Mouse (Mus musculus): ENCODE results near the gene Tbc1d19.

Tbc1d19 gene

DNA sequence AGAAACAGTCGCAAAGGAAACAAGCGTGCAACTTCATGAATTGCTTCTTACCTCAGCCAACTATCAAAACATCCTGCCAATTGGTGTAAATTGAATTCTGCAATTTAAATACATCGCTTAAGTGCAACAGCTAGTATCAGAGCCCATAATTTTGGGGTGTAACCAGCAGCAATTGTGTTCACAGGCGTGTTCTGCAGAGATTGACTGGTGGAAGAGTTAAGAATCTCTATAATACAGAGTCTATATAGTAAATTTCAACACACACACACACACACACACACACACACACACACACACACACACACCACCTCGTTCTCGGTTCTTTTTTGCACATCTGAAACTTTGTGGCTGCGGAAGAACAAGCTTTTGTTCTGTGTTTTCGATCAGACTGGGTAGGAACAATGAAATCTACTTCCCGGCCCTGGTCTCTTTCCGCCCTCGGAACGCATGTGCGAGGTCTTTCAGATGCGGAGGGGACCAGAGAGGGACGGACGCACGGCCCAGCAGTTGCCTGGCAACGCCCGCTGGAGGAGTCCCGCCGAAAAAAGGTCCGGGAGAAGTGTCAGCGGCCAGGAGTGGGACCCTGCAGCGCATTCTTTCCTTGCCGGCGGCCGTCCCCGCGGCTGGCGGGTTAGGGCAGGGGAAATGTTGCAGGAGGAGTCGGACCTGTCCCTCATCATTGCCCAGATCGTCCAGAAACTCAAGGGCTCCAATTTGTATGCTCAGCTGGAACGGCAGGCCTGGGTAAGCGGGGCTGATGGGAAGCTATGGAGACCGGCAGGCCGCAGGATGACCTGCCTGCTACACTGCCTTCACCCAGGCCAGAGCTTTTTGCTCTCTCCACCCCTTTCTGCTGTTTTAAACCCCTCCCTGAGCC is at the start of gene Tbc1d19:
Gene Tbc1d19 (plus strand): TSS at position 492 of the 877 bp plus-strand sequence.
- DNase-seq: peak; percentile 90 to 93

DNA sequence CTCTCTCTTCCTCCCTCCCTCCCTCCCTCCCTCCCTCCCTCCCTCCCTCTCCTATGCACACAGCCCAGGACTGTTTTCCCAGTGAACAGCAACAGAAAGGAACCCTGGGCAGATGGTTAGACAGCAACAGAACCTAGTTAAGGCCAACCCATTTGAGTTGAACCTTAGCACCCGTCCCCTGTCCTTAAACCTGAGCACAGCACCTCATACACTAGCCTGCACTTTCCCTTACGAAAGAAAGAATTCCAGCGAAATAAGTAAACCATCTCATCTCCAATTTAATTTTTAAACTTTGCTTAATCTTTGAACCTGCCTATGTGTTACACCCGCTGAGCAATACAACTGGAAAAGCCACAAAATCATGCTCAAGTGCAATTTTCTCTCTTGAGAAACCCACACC is 49.5 kb upstream of the Tbc1d19 start:
- DNase-seq: peak in 1 of 2 experiments; percentile 7

DNA sequence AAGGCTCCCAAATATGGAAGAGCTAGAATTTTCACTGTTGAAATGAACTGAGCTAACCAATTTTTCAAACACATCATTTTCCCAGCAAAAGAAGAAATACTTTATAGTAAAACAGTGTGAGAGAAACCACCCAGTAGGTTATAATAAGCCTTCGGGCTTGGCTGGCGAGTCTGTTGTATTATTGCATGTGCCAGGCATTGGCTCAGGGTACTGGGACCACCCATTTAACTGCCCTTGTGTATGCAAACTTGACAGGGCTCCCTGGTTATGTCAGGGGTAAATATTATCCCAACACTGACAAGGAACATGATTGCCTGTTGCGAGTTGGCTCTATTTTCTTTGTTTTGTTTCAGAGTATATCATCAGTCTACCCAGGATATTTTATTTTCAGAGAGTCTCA is 48.5 kb upstream of the Tbc1d19 start:
- no peak for DNase-seq

DNA sequence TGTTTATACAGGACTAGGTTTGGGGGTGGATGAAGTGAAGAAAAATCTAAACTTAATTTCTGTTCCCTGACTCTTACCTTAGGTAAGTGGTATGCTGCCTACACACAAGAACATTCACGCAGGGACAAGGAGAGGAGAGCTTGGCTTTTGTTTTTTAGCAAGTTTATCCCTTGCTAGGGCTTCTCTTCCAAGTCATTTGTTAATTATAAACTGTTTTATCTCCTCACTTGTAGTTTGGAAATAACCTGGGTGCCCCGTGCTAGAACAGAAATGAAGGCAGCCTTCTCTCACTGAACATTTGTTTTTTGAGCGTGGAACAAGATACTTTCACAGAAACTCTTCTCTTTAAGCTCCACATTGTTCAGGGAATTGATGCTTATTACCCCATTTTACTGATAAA is 48.1 kb upstream of the Tbc1d19 start:
- no peak for DNase-seq

DNA sequence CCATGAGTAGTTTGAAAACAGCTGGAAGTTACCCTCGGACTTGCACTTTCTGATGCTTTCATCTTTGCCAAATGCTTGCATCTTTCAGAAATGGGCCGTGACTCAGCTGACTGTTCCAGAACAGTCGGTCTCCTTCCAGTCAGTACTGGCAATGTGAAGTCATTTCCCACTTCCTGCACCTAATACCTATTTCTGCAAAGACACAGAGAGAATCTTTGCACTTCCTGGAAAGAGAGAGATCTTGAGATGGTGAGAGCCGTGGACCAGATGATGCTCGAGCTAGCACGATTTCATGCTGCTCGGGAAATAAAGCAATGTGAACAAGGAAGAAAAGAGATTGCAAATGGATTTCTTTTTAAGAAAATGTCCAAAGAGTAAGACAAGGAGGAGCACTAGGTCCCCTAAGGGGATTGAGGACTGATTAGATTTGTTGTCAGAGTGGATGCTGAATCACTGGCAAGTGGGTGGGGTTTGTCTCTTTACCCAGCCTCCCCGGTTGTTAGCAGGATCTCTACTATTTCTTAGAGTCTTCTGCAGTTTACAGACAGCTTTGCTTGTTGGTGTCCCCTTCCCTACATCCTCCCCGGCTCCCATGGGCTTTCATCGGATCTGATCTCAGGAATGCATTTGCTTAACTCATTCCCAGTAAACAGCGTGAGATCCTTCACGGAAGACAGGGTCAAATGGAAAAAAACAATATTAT is 24.4 kb upstream of the Tbc1d19 start:
- peak; percentile 15 to 27 for DNase-seq

DNA sequence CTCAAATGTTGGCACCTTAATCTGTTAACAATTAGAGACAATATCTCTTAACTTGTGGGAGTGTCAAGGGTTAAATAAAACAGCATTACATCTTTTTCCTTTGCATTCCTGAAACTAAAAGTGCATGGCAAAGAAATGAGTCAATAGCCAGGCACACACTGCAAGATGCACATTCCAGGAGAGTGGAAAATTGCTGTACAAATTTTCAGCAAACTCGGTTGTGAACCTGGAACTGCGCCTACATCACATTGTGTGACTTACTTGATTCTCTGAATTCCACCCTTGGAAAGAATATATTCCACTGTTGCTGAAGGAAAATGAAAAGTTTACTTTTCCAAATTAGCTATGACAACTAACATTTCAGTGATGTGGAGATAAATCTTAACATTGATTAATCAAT is 8.0 kb upstream of the Tbc1d19 start:
- DNase-seq: no peak

DNA sequence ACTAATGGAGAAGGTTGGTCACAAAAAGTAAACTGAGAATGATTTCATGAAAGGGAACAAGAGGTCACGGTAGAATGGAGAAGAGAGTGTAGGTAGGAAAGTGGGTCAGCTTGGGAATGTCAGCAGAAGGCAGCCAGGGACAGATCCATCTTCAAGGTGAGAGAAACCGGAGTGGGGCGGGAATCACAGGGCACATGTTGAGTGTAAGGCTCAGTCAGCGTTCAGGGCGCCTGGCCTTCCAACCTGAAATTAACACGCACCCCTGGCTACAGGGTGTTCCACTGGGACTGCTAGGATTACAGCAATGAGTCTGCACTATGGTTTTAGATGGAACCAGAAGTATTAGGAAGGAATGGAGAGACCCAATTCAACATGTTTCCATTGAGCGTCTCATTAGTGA is 10.3 kb downstream of the Tbc1d19 start:
- no peak for DNase-seq

DNA sequence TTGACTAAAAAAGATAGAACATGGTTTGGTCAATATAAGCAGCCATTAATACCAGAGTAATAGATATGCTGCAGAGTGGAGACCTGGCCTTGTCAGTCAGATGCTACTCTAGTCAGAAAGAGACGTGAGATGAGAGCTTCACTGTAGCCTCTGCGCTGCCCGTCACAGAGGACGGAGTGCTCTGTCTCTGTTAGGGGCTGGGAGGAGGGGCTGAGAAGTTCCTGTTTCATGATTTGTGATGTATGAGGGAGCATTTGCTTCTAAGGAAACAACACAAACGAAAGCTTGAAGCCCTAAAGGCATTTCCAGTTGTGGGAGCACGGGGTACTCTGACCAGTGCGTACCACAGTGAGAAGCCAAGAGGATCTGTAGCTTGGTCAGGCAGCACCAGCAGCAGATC is 16.5 kb downstream of the Tbc1d19 start:
- no peak for DNase-seq

DNA sequence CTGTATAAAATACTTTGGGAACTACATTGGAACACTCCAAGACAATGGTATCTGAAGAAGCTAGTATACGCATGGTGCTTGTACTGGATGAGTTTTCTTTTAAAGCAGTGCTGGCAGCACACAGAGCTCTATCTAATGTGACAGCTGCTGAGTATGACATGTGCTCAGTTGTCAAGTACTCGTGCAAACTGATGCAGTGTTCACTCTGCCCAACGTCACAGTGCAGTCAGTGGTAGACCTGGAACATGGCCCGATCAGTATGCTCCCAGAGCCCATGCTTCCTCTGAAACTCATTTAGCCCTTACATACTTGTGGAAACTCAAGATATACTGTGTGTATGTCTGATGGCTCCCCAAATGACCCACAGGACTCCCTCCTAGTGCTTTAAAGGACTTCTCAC is 25.1 kb downstream of the Tbc1d19 start:
- no peak for DNase-seq

DNA sequence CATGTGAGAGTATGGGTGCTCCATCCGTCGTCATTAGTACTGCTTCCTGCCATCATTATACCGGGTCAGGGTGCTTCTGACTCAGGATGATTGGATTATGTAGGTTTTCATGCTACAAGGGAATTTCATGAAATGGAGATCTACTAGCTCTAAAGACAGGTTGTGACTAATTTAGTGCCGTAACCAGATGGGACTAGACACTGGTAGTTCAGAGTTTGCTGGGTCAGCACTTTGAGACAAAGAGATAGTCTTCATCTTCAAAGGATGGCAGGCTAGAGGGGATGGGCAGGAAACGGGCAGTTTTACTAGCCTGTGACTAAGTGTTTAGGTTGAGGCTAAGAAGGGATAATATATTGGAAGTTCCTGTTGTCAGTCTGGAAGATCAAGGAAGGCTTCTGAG is 31.9 kb downstream of the Tbc1d19 start:
- DNase-seq: no peak

DNA sequence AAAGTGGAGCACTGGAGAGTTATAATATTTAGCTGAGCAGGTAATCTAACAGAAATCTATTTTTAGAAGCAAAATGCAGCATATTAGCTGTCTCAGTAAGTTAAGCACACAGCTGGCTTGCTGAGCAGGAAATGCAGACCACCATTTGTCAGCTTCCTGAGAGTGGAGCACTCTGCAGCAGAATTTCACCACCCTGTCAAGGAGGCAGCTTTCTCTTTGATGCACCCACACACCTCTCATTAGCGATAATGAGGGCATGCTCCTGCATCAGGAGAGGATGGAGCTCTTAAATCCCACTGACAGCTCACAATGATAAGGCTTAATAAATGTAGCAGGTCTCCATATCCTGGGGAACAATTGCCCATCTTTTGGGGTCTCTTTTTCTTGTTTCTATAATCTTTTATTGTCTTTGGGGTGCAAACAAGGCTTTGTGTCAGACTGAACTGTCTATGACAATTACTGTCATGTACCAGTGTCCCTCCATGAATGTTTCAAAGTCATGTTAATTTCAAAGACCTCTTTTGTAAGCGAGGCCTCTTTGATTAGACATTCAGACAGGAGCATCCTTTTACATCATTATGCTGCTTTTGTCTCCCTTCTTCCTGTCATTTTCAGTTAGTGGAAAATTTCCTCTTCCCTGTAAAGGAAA is 39.0 kb downstream of the Tbc1d19 start:
- no peak for DNase-seq

DNA sequence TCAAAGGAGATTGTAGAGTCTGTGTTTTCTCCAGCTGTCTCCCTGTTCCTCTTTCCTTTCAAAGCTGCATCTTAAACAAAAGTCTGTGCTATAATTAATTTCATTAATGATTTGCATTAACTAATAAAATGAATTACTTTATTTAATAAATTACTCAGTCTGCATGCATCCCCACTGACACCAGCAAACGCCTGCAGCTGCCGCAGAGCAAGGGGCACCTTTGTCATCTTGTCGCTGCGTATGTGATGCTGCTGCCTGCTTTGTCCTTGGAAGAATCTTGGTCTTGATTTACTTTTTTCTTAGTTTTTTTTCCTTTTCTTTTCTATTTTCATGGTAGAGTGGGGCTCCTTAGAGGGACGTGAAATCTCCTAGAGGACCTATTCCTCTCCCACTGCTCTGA is 43.2 kb downstream of the Tbc1d19 start:
- no peak for DNase-seq

DNA sequence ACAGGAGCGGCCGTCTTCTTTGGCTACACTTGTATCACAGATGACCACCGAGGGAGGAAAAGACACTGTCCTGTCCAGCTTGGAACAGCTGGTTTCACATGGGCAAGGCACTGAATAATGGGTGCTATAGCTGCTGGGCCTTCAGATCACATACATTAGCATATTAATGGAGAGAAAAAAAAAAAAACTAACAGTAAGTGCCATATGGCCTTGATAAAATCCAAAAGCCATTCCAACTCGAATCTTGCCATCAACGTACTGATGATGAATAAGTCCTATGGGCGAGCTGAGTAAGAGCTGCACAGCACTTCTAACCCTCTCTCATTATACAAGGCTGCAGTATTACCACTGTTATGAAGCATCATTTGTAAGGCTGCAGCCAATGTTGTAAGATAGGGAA is 45.2 kb downstream of the Tbc1d19 start:
- no peak for DNase-seq

DNA sequence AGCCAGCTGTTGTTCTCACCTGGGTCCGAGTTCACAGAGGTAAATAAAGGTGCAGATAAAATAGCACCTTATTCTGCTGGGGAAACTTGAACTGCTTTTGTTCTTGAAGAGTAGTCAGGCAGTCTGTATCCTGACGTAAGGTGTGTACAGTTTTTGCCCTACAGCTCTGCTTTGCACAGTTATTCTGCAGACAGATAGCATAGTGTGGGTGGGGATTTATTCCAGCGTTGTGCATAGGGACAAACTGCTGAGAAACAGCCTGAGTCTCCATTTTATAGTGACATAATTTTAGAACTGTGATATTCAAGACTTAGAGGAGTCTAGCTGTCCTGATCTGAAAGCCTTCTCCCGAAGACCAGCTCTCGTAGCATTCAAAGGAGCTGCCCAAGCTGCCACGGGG is 46.6 kb downstream of the Tbc1d19 start:
- DNase-seq: no peak

DNA sequence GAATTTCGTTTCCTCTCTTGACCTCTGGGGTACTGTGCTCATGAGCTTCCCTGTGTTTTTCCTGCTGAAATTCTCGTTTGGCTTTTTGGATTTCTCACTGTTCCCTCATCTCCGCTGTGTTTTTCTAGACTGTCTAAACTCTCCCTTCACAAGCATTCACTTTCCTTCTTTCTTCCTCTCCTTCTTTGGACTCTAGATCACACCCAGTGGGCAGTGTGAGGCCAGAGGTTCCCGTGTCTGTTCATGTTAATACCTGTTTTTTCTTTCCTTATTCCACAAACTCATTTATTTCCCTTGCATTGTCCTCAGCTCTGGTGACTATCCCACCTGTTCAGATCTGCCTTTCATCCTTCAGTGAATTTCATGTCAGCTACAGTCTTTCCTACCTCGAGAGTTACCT is 55.7 kb downstream of the Tbc1d19 start:
- no peak for DNase-seq

DNA sequence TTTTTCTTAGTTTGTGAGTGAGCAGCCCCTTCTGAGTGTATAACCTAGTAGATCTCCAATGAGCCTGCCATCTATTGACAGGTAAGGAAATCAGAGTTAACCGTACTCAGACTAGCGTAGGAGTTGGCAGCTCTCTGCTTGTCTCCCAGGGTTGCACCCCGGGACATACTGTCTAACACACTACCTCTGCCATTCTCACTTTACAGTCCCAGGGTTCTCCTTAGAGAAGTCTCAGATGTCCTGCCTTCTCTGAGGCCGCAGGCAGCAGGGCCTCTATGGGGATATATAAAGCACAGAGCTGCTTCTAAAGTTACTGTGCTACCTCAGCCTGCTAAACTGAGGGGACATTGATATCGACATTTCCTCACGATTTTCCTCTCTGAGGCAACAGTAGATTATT is 56.6 kb downstream of the Tbc1d19 start:
- no peak for DNase-seq

DNA sequence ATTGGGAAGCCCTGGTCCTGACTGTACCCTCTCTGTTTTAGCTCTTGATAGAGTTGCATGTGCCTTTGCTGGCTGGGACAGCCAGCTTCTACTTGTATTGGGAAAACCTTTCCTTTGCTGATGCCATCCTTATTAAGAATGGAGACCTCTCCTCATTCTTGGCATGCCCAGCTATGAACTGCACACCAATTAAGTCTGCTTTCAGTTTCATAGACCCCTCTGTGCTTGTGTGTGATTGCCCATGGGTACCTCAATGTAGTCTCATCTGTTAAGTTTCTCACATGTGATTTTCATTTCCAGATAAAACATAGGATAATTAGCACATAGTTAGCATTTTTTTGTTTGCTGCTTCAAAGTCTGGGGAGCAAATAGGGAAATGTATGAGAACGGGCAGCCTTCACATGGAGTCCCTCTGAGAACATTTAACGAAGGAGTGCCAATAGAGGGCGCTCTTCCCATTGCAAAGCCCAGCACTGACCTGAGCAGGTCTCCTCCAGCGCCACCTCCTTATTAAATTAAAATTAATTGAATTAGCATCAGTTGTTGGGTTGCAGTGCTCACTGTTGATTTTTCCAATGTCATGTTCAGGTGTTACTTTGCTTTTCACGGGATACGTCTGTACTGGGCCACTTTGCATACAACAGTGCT is 62.4 kb downstream of the Tbc1d19 start:
- peak; percentile 68 to 78 for DNase-seq

DNA sequence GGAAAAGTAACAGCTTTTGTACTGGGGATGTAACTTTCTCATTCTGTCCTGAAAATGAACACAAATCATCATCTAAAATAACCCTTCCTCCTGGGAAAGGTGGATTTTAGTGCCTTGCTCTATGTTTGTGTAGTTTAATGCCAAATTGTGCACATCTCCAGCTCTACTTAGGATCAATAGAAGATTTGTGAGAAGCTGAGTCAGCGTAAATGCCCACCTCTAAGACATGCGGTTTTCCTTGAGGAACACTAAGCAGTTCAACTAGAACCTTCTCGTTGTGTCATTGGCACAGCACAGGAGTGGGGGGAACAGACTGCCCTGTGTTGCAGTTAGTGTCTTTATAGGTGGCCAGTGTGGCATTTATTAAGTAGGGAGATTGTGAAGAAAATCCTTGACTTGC is 65.6 kb downstream of the Tbc1d19 start:
- no peak for DNase-seq

DNA sequence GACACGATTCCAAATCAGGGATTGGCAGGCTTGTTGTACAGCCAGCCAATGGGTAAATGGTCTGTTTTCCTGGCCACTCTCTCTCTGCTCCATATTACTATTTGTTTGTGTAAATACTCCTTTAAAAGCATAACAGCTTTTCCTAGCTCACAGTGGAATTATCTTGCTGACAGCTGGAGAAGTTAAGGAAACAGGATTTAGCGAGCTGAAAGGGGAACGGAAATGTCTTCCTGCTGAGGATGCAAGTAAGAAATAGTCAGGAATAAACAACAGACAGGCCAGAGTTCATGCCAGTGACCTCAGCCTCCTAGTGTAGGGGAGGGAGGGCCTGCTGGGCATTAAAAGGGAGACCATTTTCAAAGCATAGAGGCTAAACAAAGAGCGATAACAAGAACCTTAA is 71.3 kb downstream of the Tbc1d19 start:
- DNase-seq: peak; percentile 28 to 47

DNA sequence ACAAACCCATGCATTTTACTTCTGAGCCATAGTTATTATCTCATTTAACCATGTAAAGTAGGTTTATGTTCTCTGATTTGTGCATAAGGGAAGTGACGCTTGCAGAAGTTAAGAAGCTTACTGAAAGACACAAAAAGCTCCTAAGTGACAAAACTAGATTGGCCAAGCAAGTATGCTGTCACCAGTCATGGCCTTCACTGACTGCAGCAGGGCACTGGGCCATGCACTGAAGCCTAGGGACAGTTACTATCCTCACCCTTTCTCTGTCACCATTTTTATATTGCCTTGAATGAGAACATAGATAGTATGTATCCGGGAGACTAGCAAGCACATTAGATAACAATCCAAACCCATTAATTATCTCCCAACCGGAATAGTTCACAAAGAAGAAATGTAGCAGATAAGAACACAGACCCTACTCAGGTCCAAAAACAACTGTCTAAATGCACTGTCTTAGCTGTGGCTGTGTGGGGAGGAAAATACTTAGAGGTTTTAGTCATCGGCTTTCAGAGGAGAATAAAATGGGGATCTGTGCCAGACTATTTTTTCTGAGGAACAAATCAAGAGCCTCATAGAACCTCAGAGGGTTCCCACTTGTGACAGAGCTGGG is 72.1 kb downstream of the Tbc1d19 start:
- DNase-seq: peak in 1 of 2 experiments; percentile 13

DNA sequence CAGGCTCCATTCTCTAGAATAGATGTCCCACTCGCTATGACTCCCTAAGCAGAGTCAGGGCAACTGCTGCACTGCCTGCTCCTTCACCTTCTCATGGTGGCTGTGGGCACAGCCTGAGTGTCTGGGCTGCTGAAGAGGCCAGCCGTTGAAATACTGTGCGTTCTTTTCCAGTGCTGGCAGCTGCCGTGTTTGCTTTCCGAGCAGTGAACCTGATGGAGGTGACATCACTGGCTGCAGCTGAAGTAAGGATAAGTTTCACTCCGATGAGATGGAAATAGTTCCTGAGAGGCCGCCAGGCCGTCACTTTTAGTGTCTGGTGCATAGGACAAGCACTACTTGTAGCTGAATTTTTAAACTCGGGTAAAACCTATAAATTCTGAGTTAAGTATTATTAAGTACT is 92.0 kb downstream of the Tbc1d19 start:
- no peak for DNase-seq

DNA sequence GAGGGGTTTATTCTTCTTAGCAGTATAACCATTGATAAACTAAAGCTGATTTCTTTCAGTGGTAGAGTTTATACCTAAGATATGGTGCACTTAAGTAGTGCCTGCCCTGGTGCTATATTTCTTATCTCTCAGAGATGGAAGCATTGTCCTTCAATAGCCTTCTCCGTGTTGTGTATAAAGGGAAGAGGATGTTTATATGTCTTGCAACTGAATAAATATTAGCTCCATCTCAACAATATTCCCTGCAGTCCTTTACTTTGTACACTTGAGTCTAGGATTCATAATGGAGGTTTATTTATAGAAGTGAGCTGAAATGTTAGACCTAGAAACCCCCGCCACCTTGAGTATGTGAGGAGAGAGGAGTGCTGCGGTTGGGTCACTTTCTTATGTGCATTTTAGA is 93.4 kb downstream of the Tbc1d19 start:
- DNase-seq: no peak

DNA sequence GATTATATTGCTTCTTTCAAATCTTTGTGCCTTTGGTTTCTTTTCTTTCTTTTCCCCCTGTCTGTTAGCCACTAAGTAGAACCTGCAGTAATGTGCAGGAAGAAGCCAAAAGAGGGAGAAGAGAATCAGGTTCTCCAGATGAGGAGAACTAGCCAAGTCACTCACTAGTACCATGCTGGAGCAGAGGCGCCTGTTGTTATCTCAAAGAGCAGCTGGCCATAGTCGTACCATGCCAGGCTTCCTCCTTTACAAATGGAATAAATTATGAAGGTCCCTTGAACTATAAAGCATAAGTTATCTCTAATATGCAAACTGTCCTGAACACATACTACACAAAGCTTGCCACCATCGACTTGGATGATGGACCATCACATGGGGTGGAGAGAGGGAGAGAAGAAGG is 99.8 kb downstream of the Tbc1d19 start:
- no peak for DNase-seq
